Mouse (Mus musculus) liver, adult (tissue): ENCODE data around the gene Cdkn2c.

ENCODE experiments used
- GATA4 ChIP-seq: IDR thresholded peaks from 2 replicates; pipeline ENCODE4 v1.6.1; 2014; ENCODE audit warnings: mild to moderate bottlenecking, low read length; ENCODE audit not compliant: insufficient replicate concordance

Cdkn2c gene

GRCm38 (mm10) chr4:109666461-109667269, at the start of gene Cdkn2c:
TSS of gene Cdkn2c (minus strand) at chr4:109667189.
- no peak for TF ChIP-seq GATA4

- TF ChIP-seq GATA4 = no peak
These were observed 38.4 kb upstream of the Cdkn2c start for GRCm38 (mm10) chr4:109705349-109705748.

- TF ChIP-seq GATA4 = no peak
These were observed 36.6 kb upstream of the Cdkn2c start for GRCm38 (mm10) chr4:109703568-109703967.

GRCm38 (mm10) chr4:109692674-109693073, 25.7 kb upstream of the Cdkn2c start:
- no peak for TF ChIP-seq GATA4

- TF ChIP-seq GATA4 = no peak
These were observed 16.6 kb upstream of the Cdkn2c start for GRCm38 (mm10) chr4:109683561-109683960.

GRCm38 (mm10) chr4:109677221-109677620, 10.2 kb upstream of the Cdkn2c start:
- no peak for TF ChIP-seq GATA4

GRCm38 (mm10) chr4:109676218-109677215, 9.5 kb upstream of the Cdkn2c start, which contains the start of gene Faf1:
TSS of gene Faf1 (plus strand) at chr4:109676588.
- TF ChIP-seq GATA4 = peak; percentile 41; the same call in 1 of the 2 replicates

- TF ChIP-seq GATA4 = no peak
These were observed 7.1 kb upstream of the Cdkn2c start for GRCm38 (mm10) chr4:109674097-109674496.

GRCm38 (mm10) chr4:109671941-109672340, 5.0 kb upstream of the Cdkn2c start:
- no peak for TF ChIP-seq GATA4

- TF ChIP-seq GATA4 = no peak
These were observed 3.2 kb upstream of the Cdkn2c start for GRCm38 (mm10) chr4:109670213-109670612.

- no peak for TF ChIP-seq GATA4
These were observed 529 bp upstream of the Cdkn2c start for GRCm38 (mm10) chr4:109667518-109667917.

- TF ChIP-seq GATA4 = no peak
These were observed 968 bp downstream of the Cdkn2c start for GRCm38 (mm10) chr4:109665982-109666460.

- no peak for TF ChIP-seq GATA4
These were observed 1.6 kb downstream of the Cdkn2c start for GRCm38 (mm10) chr4:109665101-109665981.

- no peak for TF ChIP-seq GATA4
These were observed 2.9 kb downstream of the Cdkn2c start for GRCm38 (mm10) chr4:109664091-109664490.
